Mouse (Mus musculus) embryonic facial prominence, embryonic 11.5 days (tissue): ENCODE measurements at regions not wholly inside any gene's neighbourhood (a gene's known extent, or its start where the extent isn't known, plus 50 kb on each side); places are given as distances from the start of the nearest gene placed in this dataset.

ENCODE experiments used
- ATAC-seq: fragments of 200-750 bp; cut with Nextera tagmentation; replicated peaks from 2 replicates; pipeline ENCODE4 v1.8.0; 2017; ENCODE audit warnings: low read depth; ENCODE audit not compliant: insufficient number of reproducible peaks, low FRiP score, low TSS enrichment
- DNase-seq: peaks from one replicate; pipeline ENCODE4 v3.0.0-alpha.2; 2015; ENCODE audit warnings: low spot score
- H3K27ac ChIP-seq: fragments of 300-500 bp; sonication (generic); replicated peaks from 2 replicates; pipeline ENCODE4 v1.5.1; 2014; ENCODE audit warnings: mild to moderate bottlenecking, low read depth, low read length, control low read depth
- H3K27me3 ChIP-seq: fragments of 300-500 bp; sonication (generic); 2 replicates; pipeline ENCODE4 v1.6.1; 2014; ENCODE audit warnings: mild to moderate bottlenecking, low read length, moderate library complexity, mixed read lengths; ENCODE audit not compliant: control insufficient read depth, insufficient read depth
- H3K36me3 ChIP-seq: fragments of 300-500 bp; sonication (generic); replicated peaks from 2 replicates; pipeline ENCODE4 v1.6.1; 2014; ENCODE audit warnings: low read depth, mild to moderate bottlenecking, low read length, moderate library complexity, mixed read lengths; ENCODE audit not compliant: control insufficient read depth, insufficient read depth
- H3K4me1 ChIP-seq: fragments of 300-500 bp; sonication (generic); 2 replicates; pipeline ENCODE4 v1.6.1; 2014; ENCODE audit warnings: low read length, mixed read lengths; ENCODE audit not compliant: control insufficient read depth, insufficient read depth
- H3K4me2 ChIP-seq: fragments of 300-500 bp; sonication (generic); 2 replicates; pipeline ENCODE4 v1.6.1; 2014; ENCODE audit warnings: low read depth, mild to moderate bottlenecking, control low read depth, low read length, moderate library complexity
- H3K4me3 ChIP-seq: fragments of 300-500 bp; sonication (generic); 2 replicates; pipeline ENCODE4 v1.5.1; 2014; ENCODE audit warnings: low read depth, low read length, control low read depth
- H3K9ac ChIP-seq: fragments of 300-500 bp; sonication (generic); replicated peaks from 2 replicates; pipeline ENCODE4 v1.6.1; 2014; ENCODE audit warnings: mild to moderate bottlenecking, control low read depth, low read length
- H3K9me3 ChIP-seq: fragments of 300-500 bp; sonication (generic); replicated peaks from 2 replicates; pipeline ENCODE4 v1.6.1; 2016; ENCODE audit warnings: mild to moderate bottlenecking, low read length, inconsistent platforms, mixed read lengths; ENCODE audit not compliant: control insufficient read depth
- WGBS: fragments of 180-500 bp; shearing (Covaris S2); extraction: QIAGEN DNeasy Blood & Tissue Kit; methylation state at CpG from one replicate; pipeline ENCODE4 v1.1.7; 2014; 5-methylcytosine and 5-hydroxymethylcytosine counted together

GRCm38 (mm10) chr11:22573166-22573565, 61.3 kb downstream of the Tmem17 start:
- Histone ChIP-seq H3K4me2 (no peak overlapping the region), H3K4me3 (no peak overlapping the region), H3K9ac (no peak overlapping the region), H3K27me3 (no peaks in the 10 kb centered on the region), H3K36me3 (no peaks in the 10 kb centered on the region), H3K9me3 (no peaks in the 10 kb centered on the region; the same call in 1 of the 2 replicates), H3K4me1 (no peaks in the 10 kb centered on the region), H3K27ac (no peak overlapping the region)
- DNase-seq (no peak), ATAC-seq (no peak)
- 27% methylated on average over 2 of the region's 2 CpGs for WGBS

GRCm38 (mm10) chr11:22573802-22574201, 61.9 kb downstream of the Tmem17 start:
- Histone ChIP-seq H3K27me3 (no peaks in the 10 kb centered on the region), H3K4me3 (no peak overlapping the region), H3K27ac (no peak overlapping the region), H3K4me2 (no peak overlapping the region), H3K36me3 (no peaks in the 10 kb centered on the region), H3K9ac (no peak overlapping the region), H3K4me1 (no peaks in the 10 kb centered on the region), H3K9me3 (no peaks in the 10 kb centered on the region; the same call in 1 of the 2 replicates)
- WGBS = 76% methylated on average over 3 of the region's 3 CpGs
- no peak for ATAC-seq
- DNase-seq = no peak

GRCm38 (mm10) chr11:22574506-22574905, 62.6 kb downstream of the Tmem17 start:
- Histone ChIP-seq H3K4me1 (no peaks in the 10 kb centered on the region), H3K36me3 (no peaks in the 10 kb centered on the region), H3K9me3 (no peaks in the 10 kb centered on the region; the same call in 1 of the 2 replicates), H3K27ac (no peak overlapping the region), H3K9ac (no peak overlapping the region), H3K27me3 (no peaks in the 10 kb centered on the region), H3K4me2 (no peak overlapping the region), H3K4me3 (no peak overlapping the region)
- DNase-seq (no peak), ATAC-seq (no peak)
- 98% methylated on average over 2 of the region's 2 CpGs for WGBS

GRCm38 (mm10) chr11:22584100-22584487, 72.2 kb downstream of the Tmem17 start:
- Histone ChIP-seq H3K4me3 (no peak overlapping the region), H3K4me2 (peak overlapping the region; percentile 45), H3K9ac (no peak overlapping the region), H3K36me3 (no peaks in the 10 kb centered on the region), H3K9me3 (no peaks in the 10 kb centered on the region), H3K27ac (no peak overlapping the region), H3K27me3 (no peaks in the 10 kb centered on the region), H3K4me1 (no peaks in the 10 kb centered on the region)
- peak; percentile 48; the same call in 1 of the 2 replicates for ATAC-seq
- WGBS = 29% methylated on average over 5 of the region's 5 CpGs
- DNase-seq = no peak

- no peaks in the 10 kb centered on the region for H3K36me3 ChIP-seq
- H3K27ac ChIP-seq = no peak overlapping the region
- H3K4me2 ChIP-seq = peak overlapping the region; percentile 45
- peak; percentile 38 for DNase-seq
- no peaks in the 10 kb centered on the region for H3K9me3 ChIP-seq
- peak; percentile 78; the same call in 1 of the 2 replicates for ATAC-seq
- H3K4me1 ChIP-seq = no peaks in the 10 kb centered on the region
- 9% methylated on average over 14 of the region's 14 CpGs for WGBS
- H3K27me3 ChIP-seq = no peaks in the 10 kb centered on the region
- peak overlapping the region; percentile 19; the same call in 1 of the 2 replicates for H3K9ac ChIP-seq
- no peak overlapping the region for H3K4me3 ChIP-seq
These were observed 72.7 kb downstream of the Tmem17 start for GRCm38 (mm10) chr11:22584488-22585158.

GRCm38 (mm10) chr11:22587691-22588241, 75.9 kb downstream of the Tmem17 start:
- ATAC-seq (no peak), DNase-seq (no peak)
- Histone ChIP-seq H3K9ac (no peak overlapping the region), H3K4me3 (no peak overlapping the region), H3K36me3 (no peaks in the 10 kb centered on the region), H3K4me2 (no peak overlapping the region), H3K27me3 (no peaks in the 10 kb centered on the region), H3K4me1 (no peaks in the 10 kb centered on the region), H3K9me3 (no peaks in the 10 kb centered on the region), H3K27ac (no peak overlapping the region)
- WGBS = 40% methylated on average over 7 of the region's 7 CpGs

- no peaks in the 10 kb centered on the region for H3K9me3 ChIP-seq
- H3K4me1 ChIP-seq = no peaks in the 10 kb centered on the region
- H3K27ac ChIP-seq = no peak overlapping the region
- no peak overlapping the region for H3K4me3 ChIP-seq
- no peak for DNase-seq
- 32% methylated on average over 2 of the region's 2 CpGs for WGBS
- no peaks in the 10 kb centered on the region for H3K36me3 ChIP-seq
- ATAC-seq = no peak
- H3K4me2 ChIP-seq = no peak overlapping the region
- H3K27me3 ChIP-seq = no peaks in the 10 kb centered on the region
- H3K9ac ChIP-seq = no peak overlapping the region
These were observed 76.7 kb downstream of the Tmem17 start for GRCm38 (mm10) chr11:22588546-22588945.

GRCm38 (mm10) chr11:22589901-22590300, 78.0 kb downstream of the Tmem17 start:
- 59% methylated on average over 2 of the region's 2 CpGs for WGBS
- ATAC-seq (no peak), DNase-seq (no peak)
- Histone ChIP-seq H3K4me3 (no peak overlapping the region), H3K9me3 (no peaks in the 10 kb centered on the region), H3K27ac (no peak overlapping the region), H3K4me1 (no peaks in the 10 kb centered on the region), H3K27me3 (no peaks in the 10 kb centered on the region), H3K36me3 (no peaks in the 10 kb centered on the region), H3K4me2 (no peak overlapping the region), H3K9ac (no peak overlapping the region)
